Mouse (Mus musculus) retina, postnatal 1 day (tissue): ENCODE measurements around the gene Nfkbiz.

Experiments used
- DNase-seq: peaks from one replicate; pipeline ENCODE4 v3.0.0-alpha.2; 2012

Nfkbiz gene

DNA sequence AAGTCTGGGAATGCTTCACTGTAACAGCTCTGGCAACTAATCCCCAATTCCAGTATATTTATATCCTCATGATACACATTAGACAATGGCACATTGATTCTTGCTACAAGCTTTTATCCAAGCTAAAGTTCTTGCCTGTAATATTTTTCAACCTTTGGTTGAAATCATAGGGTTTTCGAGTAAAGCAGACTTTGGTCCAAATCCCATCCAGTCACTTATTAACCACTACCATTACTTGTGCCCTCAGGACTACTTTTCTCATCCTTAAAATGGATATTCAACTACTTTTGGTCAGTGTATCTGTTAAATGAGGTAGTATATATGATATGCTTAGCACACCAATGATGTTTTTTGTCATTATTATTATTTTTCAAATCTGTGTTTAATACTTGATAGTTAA is 7.2 kb downstream of the Nfkbiz start:
- DNase-seq: no peak

DNA sequence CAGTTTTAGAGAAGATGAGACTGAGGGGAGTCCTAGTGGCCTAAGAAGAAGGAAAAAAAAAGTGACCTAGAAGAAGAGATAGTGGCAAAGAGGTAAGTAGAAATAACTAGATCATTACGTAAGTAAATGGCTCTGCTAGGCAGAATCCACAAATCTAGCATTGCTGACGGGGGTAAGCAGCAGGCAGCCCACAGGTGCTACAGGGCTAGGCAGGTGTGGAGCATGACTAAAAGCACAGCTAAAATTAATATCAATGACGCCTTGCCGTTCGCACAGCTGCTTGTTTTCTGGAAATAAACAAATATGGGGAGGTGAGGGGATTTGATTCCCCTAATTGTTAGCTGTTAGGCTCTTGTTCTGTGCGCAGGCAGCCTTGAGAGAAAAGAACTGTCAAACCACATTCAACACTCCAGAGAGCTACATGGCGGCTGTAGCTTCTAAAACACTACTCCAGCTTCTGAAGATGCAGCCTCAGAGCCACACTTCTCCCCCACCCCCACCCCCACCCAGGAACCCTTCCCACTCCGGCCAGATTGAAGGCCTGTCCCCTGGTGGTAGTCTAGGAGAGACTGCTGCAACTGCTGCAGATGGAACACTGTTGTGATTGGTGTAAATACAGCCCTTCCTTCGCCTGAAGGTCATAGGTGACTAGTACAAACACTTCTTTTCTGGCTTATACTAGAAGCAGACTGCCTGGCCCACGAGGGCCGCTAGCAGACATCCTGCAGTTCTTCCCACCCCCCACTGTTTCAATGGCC is 15.1 kb downstream of the Nfkbiz start:
- peak; percentile 52 for DNase-seq

DNA sequence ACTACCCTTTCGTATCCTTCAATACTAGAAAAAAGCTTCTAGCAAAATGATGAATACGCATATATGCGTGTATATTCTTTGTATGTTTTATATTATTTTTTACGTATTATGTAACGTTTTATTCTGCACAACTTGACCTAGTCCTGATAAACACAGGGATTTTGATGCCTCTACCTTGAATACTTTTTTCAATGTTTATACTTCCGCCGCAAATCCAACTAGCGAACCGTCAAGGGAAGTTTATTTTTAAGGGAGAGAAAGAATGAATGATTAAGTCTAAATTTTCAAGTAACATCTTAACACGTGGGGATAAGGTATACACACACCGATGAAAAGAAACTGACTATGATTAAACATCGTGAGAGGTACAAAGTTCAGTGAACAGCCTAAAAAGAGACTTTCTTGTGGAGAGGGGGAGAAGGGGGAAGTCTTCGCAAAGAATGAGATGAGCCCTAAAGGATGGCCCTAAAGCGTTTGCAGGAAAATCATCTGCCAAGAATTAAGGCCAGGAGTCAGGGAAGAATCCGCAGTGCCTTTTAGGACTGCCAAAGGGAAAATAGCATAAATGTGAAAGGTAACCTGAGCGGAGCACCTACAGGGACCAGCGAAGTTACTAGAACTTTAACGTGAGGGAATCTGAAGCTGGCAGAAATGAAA is 15.8 kb downstream of the Nfkbiz start:
- DNase-seq: no peak

DNA sequence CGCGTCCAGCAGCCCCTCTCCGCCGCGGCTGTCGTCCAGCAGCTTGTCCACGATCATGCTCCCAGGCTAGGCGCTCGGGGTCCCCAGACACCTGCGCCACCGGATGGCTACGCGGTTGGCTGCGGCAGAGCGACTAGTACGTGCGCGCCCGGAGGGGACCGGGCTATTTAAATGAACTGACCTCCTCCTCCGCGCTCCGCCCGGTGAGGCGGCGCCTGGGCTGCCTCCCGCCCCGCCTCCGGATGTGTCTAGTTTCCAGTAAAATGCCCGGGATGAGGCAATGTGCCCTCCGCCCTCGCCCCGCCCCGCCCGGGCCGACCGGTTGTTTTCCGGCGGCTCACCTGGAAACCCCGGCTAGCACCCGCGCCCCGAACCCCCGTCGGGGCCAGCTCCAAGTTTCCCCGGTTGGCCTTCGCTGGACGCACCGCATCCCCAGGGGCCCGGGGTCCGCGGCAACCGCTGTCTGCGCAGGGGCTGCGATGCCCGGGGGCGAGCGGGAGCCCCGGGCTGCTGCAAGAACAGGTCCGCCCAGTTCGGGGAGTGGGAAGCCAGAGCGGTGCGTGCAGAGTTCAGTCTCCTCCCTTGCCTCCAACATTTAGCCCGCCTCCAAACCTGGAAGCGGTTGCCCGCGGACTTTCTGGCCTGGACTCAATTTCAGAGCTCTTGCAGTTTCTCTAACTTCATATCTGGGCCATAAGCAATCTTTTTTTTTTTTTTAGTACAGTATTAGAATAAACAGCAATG is 16.5 kb downstream of the Nfkbiz start:
- peak; percentile 91 for DNase-seq

GRCm38 (mm10) chr16:55821571-55821981 is 17.1 kb downstream of the Nfkbiz start:
- DNase-seq: peak; percentile 53

GRCm38 (mm10) chr16:55820916-55821570 is 17.7 kb downstream of the Nfkbiz start:
- no peak for DNase-seq

DNA sequence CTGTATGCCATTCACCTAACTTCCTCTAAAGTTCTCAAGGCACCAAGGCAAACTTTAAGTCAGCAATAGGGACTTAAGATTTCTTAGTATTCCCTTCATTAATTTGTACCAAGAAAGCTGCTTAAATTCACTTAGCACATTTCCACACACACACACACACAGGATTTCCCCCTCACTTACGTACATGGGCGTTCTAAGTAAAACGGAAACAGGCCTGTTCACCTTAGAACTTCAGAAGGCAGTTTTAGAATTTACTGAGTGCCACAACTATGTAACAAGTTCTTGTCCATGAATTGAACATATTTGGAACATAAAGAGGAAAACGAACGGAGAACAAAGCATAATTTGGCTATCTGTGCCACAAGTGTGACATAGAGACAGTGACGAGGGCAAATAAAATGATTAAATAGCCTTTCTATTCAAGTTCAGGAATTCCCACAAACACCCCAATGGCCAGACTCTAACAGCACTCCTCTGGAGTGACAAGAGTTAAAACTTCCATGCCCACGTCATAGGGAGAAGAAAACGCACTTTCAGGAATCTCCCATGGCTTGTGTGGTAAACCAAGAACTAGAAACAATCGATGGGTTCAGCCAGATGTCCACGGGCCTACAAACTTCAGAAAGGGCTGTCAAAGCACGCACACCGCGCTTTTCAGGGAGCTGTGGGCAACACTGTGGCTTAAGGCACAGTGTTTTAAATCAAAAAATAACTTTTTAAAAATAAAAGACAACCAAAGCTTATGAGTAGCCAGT is 18.4 kb downstream of the Nfkbiz start:
- no peak for DNase-seq

- peak; percentile 93 for DNase-seq
Measured at GRCm38 (mm10) chr16:55819186-55819861, 19.4 kb downstream of the Nfkbiz start.

DNA sequence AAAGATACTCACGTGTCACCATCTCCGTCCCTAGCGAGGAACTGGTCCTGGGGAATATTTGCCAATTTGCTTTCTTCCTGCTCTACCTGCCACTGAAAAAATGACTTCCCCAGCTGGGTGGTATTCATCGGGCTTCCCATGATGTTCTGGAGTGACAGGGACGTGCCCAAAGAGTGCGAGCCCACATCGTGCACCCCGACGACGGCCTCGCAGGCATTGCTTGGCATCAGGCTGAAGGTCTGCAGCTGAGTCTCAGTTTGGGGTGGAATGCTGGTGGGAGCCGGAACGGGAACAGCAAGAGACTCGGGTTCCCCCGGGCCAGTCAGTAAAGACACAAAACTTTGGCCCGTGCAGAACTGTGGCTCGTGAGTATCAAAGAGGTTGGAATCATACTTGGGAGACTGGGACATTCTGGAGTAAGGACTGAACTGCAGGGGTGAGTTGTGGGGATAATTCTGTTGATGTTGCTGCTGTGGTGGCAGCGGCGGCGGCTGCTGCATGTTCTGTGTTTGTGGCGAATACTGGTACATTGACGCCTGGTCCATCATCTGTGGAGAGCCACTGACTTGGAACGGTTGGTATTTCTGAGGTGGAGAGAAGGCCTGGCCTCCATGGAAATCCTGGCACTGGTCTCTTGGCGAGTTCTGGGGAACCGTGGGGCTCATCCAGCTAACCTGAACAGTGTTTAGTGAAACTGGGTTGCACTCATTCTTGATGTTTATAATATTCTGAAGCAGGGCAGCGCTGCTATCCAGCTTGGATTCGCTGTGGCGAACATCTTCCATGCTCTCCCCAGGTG is 20.8 kb downstream of the Nfkbiz start:
- DNase-seq: no peak

DNA sequence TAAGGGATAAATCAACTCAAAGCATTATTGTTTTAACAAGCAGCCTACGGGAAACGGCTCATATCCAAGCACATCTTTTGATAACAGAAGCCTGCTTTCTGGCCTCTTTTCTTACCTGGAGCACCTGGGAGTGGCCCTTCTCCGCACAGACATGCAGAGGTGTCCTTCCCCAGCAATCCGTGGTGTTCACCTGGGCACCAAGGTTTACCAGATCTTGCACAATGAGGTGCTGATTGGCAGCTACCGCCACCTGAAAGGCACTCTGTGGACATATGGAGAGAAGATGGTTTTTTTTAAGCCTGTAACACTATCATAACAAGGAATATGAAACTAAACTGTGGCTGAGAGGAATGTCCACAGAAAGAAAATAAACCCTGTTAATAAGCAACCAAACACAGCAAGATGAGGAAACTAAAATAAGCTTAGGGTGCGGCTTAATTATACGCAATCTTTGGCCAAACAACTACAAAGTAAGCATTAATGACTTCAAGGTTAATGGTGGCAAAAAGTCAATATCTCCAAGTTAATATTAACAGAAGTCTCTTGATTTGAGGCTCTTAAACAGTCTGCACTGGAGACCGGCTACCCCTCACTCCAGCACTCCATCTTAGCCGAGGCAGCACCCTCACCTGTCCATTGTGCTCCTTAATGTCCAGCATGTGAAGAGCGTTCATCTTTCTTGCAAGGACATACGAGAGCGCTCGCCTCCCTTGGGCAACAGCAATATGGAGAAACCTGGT is 22.3 kb downstream of the Nfkbiz start:
- DNase-seq: no peak

DNA sequence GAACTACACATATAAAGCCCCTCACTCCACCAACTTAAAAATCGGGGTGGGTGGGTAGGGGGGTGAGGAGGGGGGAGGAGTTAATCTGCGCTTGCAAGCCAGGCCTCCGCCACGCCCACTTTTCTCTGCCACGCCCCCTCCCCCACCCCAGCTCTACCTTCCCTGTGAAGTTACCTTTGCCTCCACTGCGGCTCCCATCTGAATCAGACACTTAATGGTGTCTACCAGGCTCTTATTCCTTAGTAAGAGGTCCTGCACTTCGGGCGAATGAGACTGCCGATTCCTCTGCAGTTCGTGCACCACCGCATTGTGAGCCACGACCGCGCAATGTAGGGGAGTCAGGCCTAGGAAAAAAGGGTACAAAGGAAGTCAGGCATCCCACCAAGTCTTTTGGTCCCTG is 23.2 kb downstream of the Nfkbiz start:
- no peak for DNase-seq

- DNase-seq: no peak
Measured at GRCm38 (mm10) chr16:55814686-55815085, 24.0 kb downstream of the Nfkbiz start.

DNA sequence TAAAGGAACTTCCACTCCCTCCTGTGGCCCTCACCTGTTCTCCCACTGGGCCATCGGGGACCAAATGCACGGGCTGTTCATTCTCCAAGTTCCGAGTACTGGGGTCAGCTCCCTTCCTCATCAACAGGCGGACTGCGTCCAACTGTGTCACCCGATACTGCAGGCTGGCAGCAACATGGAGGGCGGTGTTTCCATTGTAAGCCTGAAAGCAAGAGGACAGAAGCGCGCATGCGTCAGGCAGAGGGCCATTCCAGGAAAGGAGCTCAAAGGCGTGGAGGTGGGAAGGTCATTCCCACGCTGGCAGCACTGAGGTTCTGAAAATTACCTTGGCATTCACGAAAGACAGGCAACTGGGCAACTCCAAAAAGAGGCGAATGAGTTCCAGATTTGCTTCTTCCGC is 24.8 kb downstream of the Nfkbiz start:
- DNase-seq: no peak

DNA sequence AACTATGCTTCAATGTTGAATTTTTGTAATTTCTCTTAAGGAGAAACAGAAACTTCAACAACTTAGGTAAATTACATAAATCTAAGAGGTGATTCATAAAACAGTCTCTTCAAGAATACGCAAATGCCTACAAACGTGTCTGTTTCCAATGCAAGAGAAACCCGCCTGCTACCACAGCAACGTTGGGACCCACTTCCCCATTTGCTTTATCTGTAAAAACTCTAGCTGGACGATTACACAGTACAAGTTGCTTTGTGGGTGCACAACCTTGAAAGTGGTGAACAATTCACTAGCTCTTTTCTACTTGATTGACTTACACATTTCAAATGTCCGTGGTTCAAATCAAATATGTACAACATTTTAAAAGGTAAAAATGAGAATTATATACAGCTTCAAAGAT is 26.9 kb downstream of the Nfkbiz start:
- DNase-seq: no peak

- DNase-seq: no peak
Measured at GRCm38 (mm10) chr16:55809779-55810514, 28.8 kb downstream of the Nfkbiz start.

DNA sequence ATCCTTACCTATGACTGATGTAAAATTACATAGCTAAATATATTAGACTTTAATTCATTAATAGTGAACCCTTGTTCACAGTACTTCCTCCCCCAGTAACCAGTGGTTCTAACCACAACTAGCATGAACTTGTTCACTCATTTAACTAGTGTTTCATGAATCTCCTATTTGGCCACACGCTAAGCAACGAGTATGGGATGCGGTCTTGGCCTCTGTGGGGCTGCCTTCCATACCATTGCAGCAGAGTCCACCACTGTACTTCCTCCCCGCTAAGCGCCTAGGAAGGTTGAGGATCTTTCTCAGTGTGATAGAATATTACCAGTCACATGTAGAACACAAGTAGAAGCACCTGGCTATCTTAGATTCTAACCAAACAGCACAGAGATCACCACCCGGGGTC is 29.4 kb downstream of the Nfkbiz start:
- DNase-seq: no peak

DNA sequence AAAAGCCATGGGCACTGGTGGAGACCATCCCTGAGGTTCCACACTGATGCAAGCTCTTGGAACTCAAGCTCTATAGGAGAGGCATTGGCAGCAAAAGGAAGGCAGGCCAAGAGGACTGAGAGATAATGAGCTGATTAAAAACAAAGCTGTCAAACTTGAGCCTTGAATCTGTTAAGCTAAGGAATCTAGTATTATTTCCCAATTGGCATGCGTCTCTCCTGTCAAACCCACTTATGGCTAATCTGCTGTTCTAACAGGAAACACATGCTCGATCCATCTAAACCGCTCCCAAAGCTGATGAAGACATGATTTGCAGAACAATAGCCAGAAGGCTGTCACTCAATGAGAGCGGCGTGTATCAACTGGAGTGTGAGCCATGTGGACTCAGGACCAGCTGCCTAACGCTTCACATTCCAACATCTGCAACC is 31.2 kb downstream of the Nfkbiz start:
- DNase-seq: peak; percentile 90

DNA sequence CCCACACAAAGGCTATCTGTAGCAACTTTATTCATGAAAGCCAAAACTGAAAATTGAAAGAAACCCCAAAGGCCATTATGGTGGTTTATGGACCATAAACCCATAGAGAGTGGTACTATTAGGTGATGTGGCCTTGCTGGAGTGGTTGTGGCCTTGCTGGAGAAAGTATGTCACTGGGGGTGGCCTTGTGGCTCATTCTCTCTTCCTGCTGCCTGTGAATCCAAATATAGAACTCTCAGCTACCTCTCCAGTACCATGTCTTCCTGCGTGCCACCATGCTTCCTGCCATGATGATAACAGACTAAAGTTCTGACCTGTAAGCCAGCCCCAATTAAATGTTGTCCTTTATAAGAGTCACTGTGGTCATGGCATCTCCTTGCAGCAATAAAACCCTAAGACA is 33.9 kb downstream of the Nfkbiz start:
- DNase-seq: no peak

GRCm38 (mm10) chr16:55801629-55802028 is 37.1 kb downstream of the Nfkbiz start:
- DNase-seq: no peak

DNA sequence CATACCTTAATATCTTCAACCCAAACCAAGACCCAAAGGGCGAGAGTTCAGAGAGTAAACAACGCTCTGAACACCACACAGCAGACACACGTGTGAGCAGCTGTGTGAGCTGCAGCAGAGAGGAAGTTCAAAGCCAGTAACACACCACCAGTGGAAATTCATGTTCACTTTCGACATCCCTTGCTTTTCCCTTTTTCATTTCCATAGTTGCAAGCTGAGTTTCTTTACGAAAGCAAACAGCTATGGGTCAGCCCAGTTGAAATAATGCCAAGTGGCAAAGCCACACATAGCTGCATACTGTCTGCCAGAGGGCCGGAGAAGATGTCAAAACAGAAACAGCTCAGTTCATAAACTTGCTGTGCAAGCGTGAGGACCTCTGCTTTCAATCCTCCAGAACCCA is 39.9 kb downstream of the Nfkbiz start:
- DNase-seq: no peak
